Mouse (Mus musculus) liver, embryonic 14.5 days (tissue): ENCODE data around the gene Scnn1a.

Source experiments
- CTCF ChIP-seq: IDR thresholded peaks from 2 replicates; pipeline ENCODE4 v1.5.1; 2016; ENCODE audit warnings: antibody characterized with exemption, low read depth, control low read depth
- EP300 ChIP-seq: IDR thresholded peaks from 2 replicates; pipeline ENCODE4 v1.6.1; 2016; ENCODE audit warnings: antibody characterized with exemption, low read depth

DNA sequence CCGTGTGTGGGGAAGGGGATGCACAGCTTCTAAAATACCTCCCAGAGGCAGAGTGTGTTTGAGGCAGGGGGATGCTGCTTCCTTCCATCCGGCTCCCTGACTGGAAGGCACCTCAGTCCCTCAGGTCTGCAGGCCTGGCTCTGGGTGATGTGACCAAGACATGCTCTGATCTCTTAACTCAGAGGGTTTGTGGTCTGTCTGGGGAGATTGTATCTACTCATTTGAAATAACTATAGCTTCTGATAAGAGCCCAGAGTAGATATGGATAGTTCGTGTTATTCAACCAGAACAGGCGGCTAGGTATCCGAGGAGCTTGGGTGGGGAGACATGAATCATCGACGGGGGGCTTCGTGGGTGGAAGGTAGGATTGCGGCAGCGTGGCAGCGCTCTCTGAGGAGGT is 32.8 kb downstream of the Scnn1a start:
- no peak for TF ChIP-seq CTCF
- TF ChIP-seq EP300: no peak
